Comparison of ENCODE assay signal across 8 mouse cellular contexts in the genomic region with DNA sequence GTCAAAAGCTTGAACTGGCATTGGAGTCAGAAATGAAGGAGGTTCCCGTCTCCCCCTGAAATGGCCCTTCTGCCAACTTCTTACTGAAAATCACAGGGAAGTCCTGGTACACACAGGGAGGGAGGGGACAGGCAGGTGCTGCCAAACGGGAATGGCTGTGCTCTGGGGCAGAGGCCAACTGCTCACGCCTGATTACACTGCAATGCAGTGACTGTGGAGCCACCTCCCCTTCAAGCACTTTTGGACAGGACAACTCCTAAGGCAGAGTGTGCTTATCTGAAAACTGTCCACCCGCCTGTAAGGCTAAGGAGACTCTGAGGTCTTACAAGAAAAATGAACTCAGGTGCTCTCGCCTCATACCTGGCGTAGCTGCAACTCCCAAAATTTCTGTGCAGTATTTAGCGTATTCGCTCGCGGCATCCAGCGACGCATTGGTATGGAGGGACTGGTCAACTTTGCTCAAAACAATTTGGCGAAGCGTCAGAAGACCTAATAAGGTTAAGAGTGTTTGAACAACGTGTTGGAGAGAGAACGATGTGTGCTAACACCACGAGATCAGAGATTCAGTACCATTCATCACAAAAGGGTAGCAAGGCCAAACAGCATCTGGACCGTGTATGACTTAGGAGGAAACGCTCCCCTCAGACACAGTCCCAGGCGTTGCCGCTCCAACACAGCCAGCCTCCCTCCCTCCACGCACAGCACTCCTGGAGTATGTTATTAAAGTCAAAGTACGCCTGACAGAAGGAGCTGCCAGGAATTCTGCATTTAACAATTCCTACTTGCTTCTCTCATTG.
A peak's percentile ranks its signal among the peaks of the same experiment; 100 is the strongest.
DNase-seq lines count a peak whose midpoint lies in the region; ATAC-seq and TF ChIP-seq lines count a peak whose summit lies in the region.

No protein-coding gene starts in this region.

- no peak for DNase-seq in forebrain, embryonic 11.5 days (ENCODE audit: low spot score)
- DNase-seq in Muller cell, postnatal 12 days (ENCODE audit: inconsistent ontology term) = peak; percentile 93
- DNase-seq in kidney, adult 2 months = peak; percentile 92
- DNase-seq in lung, postnatal 0 days (ENCODE audit: low spot score) = peak; percentile 89
- no peak for DNase-seq in frontal cortex, postnatal 25 days (ENCODE audit: low spot score in 2 of 2)

- ATAC-seq in forebrain, embryonic 13.5 days = peak; percentile 65
- no peak for ATAC-seq in forebrain, embryonic 11.5 days (replicated peaks; ENCODE audit: low FRiP score)
- ATAC-seq in embryonic facial prominence, embryonic 15.5 days (ENCODE audit: insufficient number of reproducible peaks, low FRiP score, low TSS enrichment, low read depth) = no peak
- ATAC-seq in lung, postnatal 0 days = peak; percentile 83
- ATAC-seq in monocyte, adult 5-6 weeks (replicated peaks; ENCODE audit: insufficient number of reproducible peaks, low FRiP score, low TSS enrichment, poor library complexity, severe bottlenecking) = no peak

- 74% methylated on average over 23 of the region's 23 CpGs for WGBS in forebrain, embryonic 13.5 days
- WGBS in forebrain, embryonic 11.5 days = 80% methylated on average over 23 of the region's 23 CpGs
- WGBS in embryonic facial prominence, embryonic 15.5 days = 65% methylated on average over 23 of the region's 23 CpGs
- WGBS in kidney, adult 2 months = 40% methylated on average over 23 of the region's 23 CpGs
- WGBS in lung, postnatal 0 days = 38% methylated on average over 23 of the region's 23 CpGs

- no peak overlapping the region for H3K27ac ChIP-seq in forebrain, embryonic 13.5 days
- H3K27ac ChIP-seq in forebrain, embryonic 11.5 days (ENCODE audit: low read depth, low read length) = no peak overlapping the region
- H3K27ac ChIP-seq in embryonic facial prominence, embryonic 15.5 days (replicated peaks) = peak overlapping the region; percentile 59
- H3K27ac ChIP-seq in kidney, adult 2 months (ENCODE audit: insufficient read depth, low read depth, low read length) = peak overlapping the region; percentile 74
- H3K27ac ChIP-seq in lung, postnatal 0 days (ENCODE audit: low read length) = peak overlapping the region; percentile 90

- TF ChIP-seq EP300 in lung, postnatal 0 days (IDR thresholded peaks at IDR 0.05) = peak; percentile 80

- no peaks in the 10 kb centered on the region for H3K9me3 ChIP-seq in forebrain, embryonic 13.5 days (replicated peaks)
- H3K9me3 ChIP-seq in forebrain, embryonic 11.5 days (ENCODE audit: control insufficient read depth, low read length) = no peaks in the 10 kb centered on the region
- H3K9me3 ChIP-seq in embryonic facial prominence, embryonic 15.5 days (replicated peaks) = no peaks in the 10 kb centered on the region
- H3K9me3 ChIP-seq in lung, postnatal 0 days (ENCODE audit: low read length) = no peaks in the 10 kb centered on the region

- 0 out of 2 replicates have a peak, but pooled peaks cover 6% of the 10 kb centered on the region for H3K36me3 ChIP-seq in forebrain, embryonic 13.5 days (ENCODE audit: poor library complexity, severe bottlenecking)
- H3K36me3 ChIP-seq in forebrain, embryonic 11.5 days (ENCODE audit: control insufficient read depth, insufficient read depth, low read length) = no peaks in the 10 kb centered on the region
- no peaks in the 10 kb centered on the region for H3K36me3 ChIP-seq in embryonic facial prominence, embryonic 15.5 days
- no peaks in the 10 kb centered on the region for H3K36me3 ChIP-seq in kidney, adult 2 months (ENCODE audit: control insufficient read depth, insufficient read depth, low read length)
- H3K36me3 ChIP-seq in lung, postnatal 0 days (ENCODE audit: insufficient read depth, low read length) = no peaks in the 10 kb centered on the region

- no peak for TF ChIP-seq CTCF in kidney, adult 2 months (conservative IDR thresholded peaks at IDR 0.05; ENCODE audit: insufficient read depth, insufficient read length, low read depth, low read length)
- no peak for TF ChIP-seq CTCF in lung, postnatal 0 days (IDR thresholded peaks at IDR 0.05)

- no peak overlapping the region for H3K4me3 ChIP-seq in forebrain, embryonic 13.5 days
- no peak overlapping the region for H3K4me3 ChIP-seq in forebrain, embryonic 11.5 days (ENCODE audit: low read depth, low read length)
- H3K4me3 ChIP-seq in embryonic facial prominence, embryonic 15.5 days (replicated peaks) = no peak overlapping the region
- no peak overlapping the region for H3K4me3 ChIP-seq in kidney, adult 2 months (ENCODE audit: insufficient read depth, low read depth, low read length)
- no peak overlapping the region for H3K4me3 ChIP-seq in lung, postnatal 0 days (ENCODE audit: low read depth, low read length)

- no peak overlapping the region for H3K9ac ChIP-seq in forebrain, embryonic 13.5 days
- no peak overlapping the region for H3K9ac ChIP-seq in forebrain, embryonic 11.5 days (ENCODE audit: low read length)
- H3K9ac ChIP-seq in embryonic facial prominence, embryonic 15.5 days = no peak overlapping the region
- no peak overlapping the region for H3K9ac ChIP-seq in lung, postnatal 0 days (replicated peaks; ENCODE audit: low read depth)

- no peak for TF ChIP-seq POLR2A in kidney, adult 2 months (IDR thresholded peaks at IDR 0.05; ENCODE audit: low read depth, low read length)

- no peaks in the 10 kb centered on the region for H3K27me3 ChIP-seq in forebrain, embryonic 13.5 days
- H3K27me3 ChIP-seq in forebrain, embryonic 11.5 days (ENCODE audit: control insufficient read depth, insufficient read depth, low read length) = no peaks in the 10 kb centered on the region
- H3K27me3 ChIP-seq in embryonic facial prominence, embryonic 15.5 days = no peaks in the 10 kb centered on the region
- no peaks in the 10 kb centered on the region for H3K27me3 ChIP-seq in kidney, adult 2 months (replicated peaks; ENCODE audit: control insufficient read depth, insufficient read depth, low read length)
- no peaks in the 10 kb centered on the region for H3K27me3 ChIP-seq in lung, postnatal 0 days (replicated peaks; ENCODE audit: insufficient read depth, low read length)

- H3K4me2 ChIP-seq in forebrain, embryonic 13.5 days = no peak overlapping the region
- H3K4me2 ChIP-seq in forebrain, embryonic 11.5 days (ENCODE audit: low read depth, low read length, severe bottlenecking) = no peak overlapping the region
- H3K4me2 ChIP-seq in embryonic facial prominence, embryonic 15.5 days (replicated peaks) = no peak overlapping the region
- peak overlapping the region; percentile 29 for H3K4me2 ChIP-seq in lung, postnatal 0 days (replicated peaks; ENCODE audit: low read depth, low read length)

- peaks cover 75% of the 10 kb centered on the region for H3K4me1 ChIP-seq in forebrain, embryonic 13.5 days
- peaks cover 2% of the 10 kb centered on the region; the same call in 1 of the 2 replicates for H3K4me1 ChIP-seq in forebrain, embryonic 11.5 days (replicated peaks; ENCODE audit: control insufficient read depth, insufficient read depth, low read length)
- H3K4me1 ChIP-seq in embryonic facial prominence, embryonic 15.5 days = peaks cover 62% of the 10 kb centered on the region
- peaks cover 30% of the 10 kb centered on the region for H3K4me1 ChIP-seq in kidney, adult 2 months (ENCODE audit: control insufficient read depth, insufficient read depth, low read length)
- peaks cover 34% of the 10 kb centered on the region; the same call in 1 of the 2 replicates for H3K4me1 ChIP-seq in lung, postnatal 0 days (ENCODE audit: insufficient read depth, low read depth, low read length)

Comparison
In these comparisons a context has a peak if more than half of its experiments do, and no peak if none do; other contexts are left out.
1. ATAC-seq: peak in forebrain, embryonic 13.5 days (single experiment) and lung, postnatal 0 days (single experiment); none in forebrain, embryonic 11.5 days (single experiment), embryonic facial prominence, embryonic 15.5 days (single experiment) and monocyte, adult 5-6 weeks (single experiment).
2. H3K27ac ChIP-seq: peak in embryonic facial prominence, embryonic 15.5 days (single experiment), kidney, adult 2 months (single experiment) and lung, postnatal 0 days (single experiment); none in forebrain, embryonic 13.5 days (single experiment) and forebrain, embryonic 11.5 days (single experiment).
3. DNase-seq: peak in Muller cell, postnatal 12 days (single experiment), kidney, adult 2 months (single experiment) and lung, postnatal 0 days (single experiment); none in forebrain, embryonic 11.5 days (single experiment) and frontal cortex, postnatal 25 days (0 of 2).